Mouse (Mus musculus) lung, embryonic 14.5 days (tissue): ENCODE measurements around the gene Slc6a17. TPM values are rescaled to one million over a fixed set of nuclear protein-coding genes. Genes with fewer than 3 reads are reported as not detected.

Experiments
- ATAC-seq: fragments of 200-750 bp; cut with Nextera tagmentation; 2 replicates; pipeline ENCODE4 v1.8.0; 2017; ENCODE audit warnings: mild to moderate bottlenecking, moderate TSS enrichment, moderate library complexity; ENCODE audit not compliant: insufficient read depth
- DNase-seq: peaks from one replicate; pipeline ENCODE4 v3.0.0-alpha.2; 2015
- H3K27ac ChIP-seq: fragments of 300-500 bp; sonication (generic); 2 replicates; pipeline ENCODE4 v1.5.1; 2014; ENCODE audit warnings: low read depth, mild to moderate bottlenecking, moderate library complexity
- H3K27me3 ChIP-seq: fragments of 300-500 bp; sonication (generic); 2 replicates; pipeline ENCODE4 v1.6.1; 2014; ENCODE audit warnings: low read length, control low read depth; ENCODE audit not compliant: insufficient read depth
- H3K36me3 ChIP-seq: fragments of 300-500 bp; sonication (generic); 2 replicates; pipeline ENCODE4 v1.6.1; 2014; ENCODE audit warnings: control low read depth; ENCODE audit not compliant: insufficient read depth
- H3K4me1 ChIP-seq: fragments of 300-500 bp; sonication (generic); 2 replicates; pipeline ENCODE4 v1.6.1; 2014; ENCODE audit warnings: antibody characterized with exemption, control low read depth; ENCODE audit not compliant: insufficient read depth
- H3K4me2 ChIP-seq: fragments of 300-500 bp; sonication (generic); 2 replicates; pipeline ENCODE4 v1.6.1; 2014; ENCODE audit warnings: mild to moderate bottlenecking
- H3K4me3 ChIP-seq: fragments of 300-500 bp; sonication (generic); 2 replicates; pipeline ENCODE4 v1.5.1; 2014; ENCODE audit warnings: low read depth, low read length
- H3K9ac ChIP-seq: fragments of 300-500 bp; sonication (generic); 2 replicates; pipeline ENCODE4 v1.6.1; 2014
- H3K9me3 ChIP-seq: fragments of 300-500 bp; sonication (generic); 2 replicates; pipeline ENCODE4 v1.6.1; 2016; ENCODE audit warnings: low read depth, low read length, control low read depth
- CTCF ChIP-seq: IDR thresholded peaks from 2 replicates; pipeline ENCODE4 v1.5.1; 2016; ENCODE audit warnings: antibody characterized with exemption, low read depth
- WGBS: fragments of 180-500 bp; shearing (Covaris S2); extraction: QIAGEN DNeasy Blood & Tissue Kit; methylation state at CpG from one replicate; pipeline ENCODE4 v1.1.7; 2014; 5-methylcytosine and 5-hydroxymethylcytosine counted together
- polyA plus RNA-seq: library from polyadenylated mRNA; unstranded; fragments of >200 nt; fragmentation: Nextera tagmentation; extraction: Ambion mirVana; gene quantifications from 2 replicates; pipeline ENCODE4 v1.2.1, GENCODE M21; 2014

Slc6a17 gene
- polyA plus RNA-seq, 1 experiment from 2014 or later: 4.2 TPM

GRCm38 (mm10) chr3:107554842-107555241 lies 37.0 kb upstream of the Slc6a17 start, which contains the start of gene Ubl4b:
Gene Ubl4b (minus strand): TSS chr3:107555073.
- no peak within 1 kb of the TSS for H3K4me3 ChIP-seq
- H3K9ac ChIP-seq: no peak within 1 kb of the TSS
- WGBS: 76% methylated on average over 2 of the region's 2 CpGs
- DNase-seq (no peak), ATAC-seq (no peak)
- no peak within 1 kb of the TSS for H3K27ac ChIP-seq
- no peaks in the 10 kb centered on the region for H3K27me3 ChIP-seq
- H3K9me3 ChIP-seq: no peaks in the 10 kb centered on the region
- TF ChIP-seq CTCF: no peak
- no peaks in the 10 kb centered on the region; the same call in 1 of the 2 replicates for H3K4me1 ChIP-seq
- H3K36me3 ChIP-seq: no peaks in the 10 kb centered on the region
- H3K4me2 ChIP-seq: no peak within 1 kb of the TSS

- peak; percentile 80 for TF ChIP-seq CTCF
- no peak overlapping the region for H3K4me3 ChIP-seq
- H3K9ac ChIP-seq: no peak overlapping the region
- peak; percentile 91 for DNase-seq
- ATAC-seq: peak; percentile 58
- no peak overlapping the region for H3K27ac ChIP-seq
- no peaks in the 10 kb centered on the region for H3K9me3 ChIP-seq
- H3K36me3 ChIP-seq: no peaks in the 10 kb centered on the region
- no peak overlapping the region for H3K4me2 ChIP-seq
- no peaks in the 10 kb centered on the region for H3K27me3 ChIP-seq
- H3K4me1 ChIP-seq: no peaks in the 10 kb centered on the region
- WGBS: 70% methylated on average over 17 of the region's 17 CpGs
Observed at GRCm38 (mm10) chr3:107550409-107551049, 32.7 kb upstream of the Slc6a17 start.

GRCm38 (mm10) chr3:107546956-107547355 lies 29.1 kb upstream of the Slc6a17 start:
- Histone ChIP-seq H3K4me2 (no peak overlapping the region), H3K4me3 (no peak overlapping the region), H3K36me3 (no peaks in the 10 kb centered on the region), H3K9ac (no peak overlapping the region), H3K27me3 (no peaks in the 10 kb centered on the region), H3K27ac (no peak overlapping the region), H3K4me1 (no peaks in the 10 kb centered on the region), H3K9me3 (no peaks in the 10 kb centered on the region)
- ATAC-seq (no peak), DNase-seq (no peak)
- WGBS: 55% methylated on average over 2 of the region's 2 CpGs
- TF ChIP-seq CTCF: no peak

DNA sequence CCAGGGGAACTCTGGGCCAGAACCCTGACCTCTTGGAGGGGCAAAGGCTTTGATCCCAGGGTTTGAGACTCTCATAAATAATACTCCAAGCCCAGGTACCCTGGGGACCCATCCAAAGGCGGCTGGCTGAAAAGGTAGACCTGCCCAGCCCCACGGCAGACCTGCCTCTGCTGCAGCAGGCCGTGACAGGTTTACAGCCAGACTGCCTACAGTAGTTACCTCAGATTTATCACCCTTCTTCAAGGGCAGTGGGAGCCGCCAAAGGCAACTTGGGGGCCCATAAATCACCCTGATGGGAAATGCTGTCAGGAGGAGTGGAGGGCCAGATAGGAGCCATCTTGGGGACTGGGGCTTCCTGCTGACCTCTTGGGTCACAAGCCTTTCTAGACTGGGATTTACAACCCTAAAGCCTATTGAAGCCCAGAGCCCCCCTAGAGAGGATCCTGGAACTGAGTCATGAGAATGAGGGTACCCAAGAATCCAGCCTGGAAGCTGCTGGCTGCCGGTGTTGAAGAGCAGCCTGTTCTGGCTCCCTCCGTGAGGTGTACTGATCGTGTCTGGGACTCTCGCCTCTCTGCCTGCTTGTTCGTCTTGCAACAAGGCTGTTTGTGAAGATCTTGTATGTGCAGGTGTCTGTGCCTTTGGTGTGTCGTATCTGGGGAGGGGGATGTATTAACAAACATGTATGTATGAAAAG lies 28.0 kb upstream of the Slc6a17 start:
- no peak for DNase-seq
- H3K27me3 ChIP-seq: no peaks in the 10 kb centered on the region
- no peaks in the 10 kb centered on the region for H3K4me1 ChIP-seq
- no peaks in the 10 kb centered on the region for H3K9me3 ChIP-seq
- H3K4me2 ChIP-seq: no peak overlapping the region
- no peak for ATAC-seq
- no peak overlapping the region for H3K27ac ChIP-seq
- no peak for TF ChIP-seq CTCF
- no peak overlapping the region for H3K9ac ChIP-seq
- no peaks in the 10 kb centered on the region for H3K36me3 ChIP-seq
- no peak overlapping the region for H3K4me3 ChIP-seq
- 55% methylated on average over 10 of the region's 10 CpGs for WGBS

- no peak overlapping the region for H3K9ac ChIP-seq
- H3K4me3 ChIP-seq: no peak overlapping the region
- DNase-seq (no peak), ATAC-seq (no peak)
- no peaks in the 10 kb centered on the region for H3K27me3 ChIP-seq
- H3K27ac ChIP-seq: no peak overlapping the region
- TF ChIP-seq CTCF: no peak
- WGBS: 55% methylated on average over 5 of the region's 5 CpGs
- no peak overlapping the region for H3K4me2 ChIP-seq
- no peaks in the 10 kb centered on the region for H3K9me3 ChIP-seq
- H3K36me3 ChIP-seq: no peaks in the 10 kb centered on the region
- no peaks in the 10 kb centered on the region for H3K4me1 ChIP-seq
Observed at GRCm38 (mm10) chr3:107545278-107545677, 27.5 kb upstream of the Slc6a17 start.

- 33% methylated on average over 8 of the region's 8 CpGs for WGBS
- TF ChIP-seq CTCF: no peak
- DNase-seq (peak; percentile 79), ATAC-seq (peak; percentile 80)
- H3K4me3 ChIP-seq: no peak overlapping the region
- H3K27ac ChIP-seq: no peak overlapping the region
- no peaks in the 10 kb centered on the region for H3K4me1 ChIP-seq
- 0 out of 2 replicates have a peak, but pooled peaks cover 4% of the 10 kb centered on the region for H3K27me3 ChIP-seq
- H3K36me3 ChIP-seq: no peaks in the 10 kb centered on the region
- no peak overlapping the region for H3K4me2 ChIP-seq
- no peaks in the 10 kb centered on the region for H3K9me3 ChIP-seq
- no peak overlapping the region for H3K9ac ChIP-seq
Observed at GRCm38 (mm10) chr3:107543158-107544080, 25.6 kb upstream of the Slc6a17 start.

- Histone ChIP-seq H3K9ac (no peak overlapping the region), H3K4me1 (0 out of 2 replicates have a peak, but pooled peaks cover under 1% of the 10 kb centered on the region), H3K27me3 (0 out of 2 replicates have a peak, but pooled peaks cover 4% of the 10 kb centered on the region), H3K27ac (no peak overlapping the region), H3K4me2 (no peak overlapping the region), H3K36me3 (no peaks in the 10 kb centered on the region), H3K9me3 (no peaks in the 10 kb centered on the region), H3K4me3 (no peak overlapping the region)
- WGBS: 42% methylated on average over 4 of the region's 4 CpGs
- TF ChIP-seq CTCF: no peak
- ATAC-seq: no peak
- DNase-seq: no peak
Observed at GRCm38 (mm10) chr3:107542584-107542983, 24.8 kb upstream of the Slc6a17 start.
